Mouse (Mus musculus) embryonic facial prominence, embryonic 10.5 days (tissue): ENCODE measurements at regions not wholly inside any gene's neighbourhood (a gene's known extent, or its start where the extent isn't known, plus 50 kb on each side); places are given as distances from the start of the nearest gene placed in this dataset.
"Not testable (repeated sequence)": the region's sequence is repeated elsewhere in the genome, so short reads cannot be mapped to it uniquely, and the experiment has no call there.

Source experiments
- DNase-seq: peaks from one replicate; pipeline ENCODE4 v3.0.0-alpha.2; 2017; ENCODE audit warnings: low spot score
- H3K27ac ChIP-seq: fragments of 300-500 bp; sonication (generic); replicated peaks from 2 replicates; pipeline ENCODE4 v1.5.1; 2016; ENCODE audit warnings: mild to moderate bottlenecking
- H3K27me3 ChIP-seq: fragments of 300-500 bp; sonication (generic); replicated peaks from 2 replicates; pipeline ENCODE4 v1.6.1; 2016; ENCODE audit warnings: low read depth, mild to moderate bottlenecking; ENCODE audit not compliant: poor library complexity, severe bottlenecking
- H3K36me3 ChIP-seq: fragments of 300-500 bp; sonication (generic); replicated peaks from 2 replicates; pipeline ENCODE4 v1.6.1; 2016; ENCODE audit warnings: mild to moderate bottlenecking, moderate library complexity
- H3K4me1 ChIP-seq: fragments of 300-500 bp; sonication (generic); 2 replicates; pipeline ENCODE4 v1.6.1; 2016
- H3K4me3 ChIP-seq: fragments of 300-500 bp; sonication (generic); 2 replicates; pipeline ENCODE4 v1.5.1; 2016; ENCODE audit warnings: mild to moderate bottlenecking, moderate library complexity
- H3K9me3 ChIP-seq: fragments of 300-500 bp; sonication (generic); 2 replicates; pipeline ENCODE4 v1.6.1; 2016; ENCODE audit warnings: mild to moderate bottlenecking
- WGBS: fragments of 180-500 bp; shearing (Covaris S2); methylation state at CpG from one replicate; pipeline ENCODE4 v1.1.7; 2016; 5-methylcytosine and 5-hydroxymethylcytosine counted together

DNA sequence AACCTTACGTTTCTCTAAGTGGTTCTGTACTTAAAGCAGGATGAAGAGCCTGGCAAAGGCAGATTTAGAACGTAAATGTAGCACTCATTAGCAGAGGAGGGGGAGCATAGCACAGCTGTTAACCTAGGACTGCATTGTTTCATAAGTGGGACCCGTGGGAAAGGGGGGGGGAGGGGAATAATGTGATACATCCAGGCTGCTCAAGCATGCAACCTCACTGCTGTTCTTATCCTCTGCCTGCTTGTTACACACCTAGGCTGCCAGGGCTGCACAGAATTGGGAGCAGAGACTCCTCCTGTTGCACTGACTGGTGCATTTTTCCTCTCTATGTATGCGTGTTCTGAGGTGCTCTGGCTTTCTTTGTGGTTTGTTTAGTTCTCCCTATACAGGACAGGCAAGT is 180.1 kb upstream of the Tac1 start:
- no peaks in the 10 kb centered on the region for H3K9me3 ChIP-seq
- no peaks in the 10 kb centered on the region for H3K27me3 ChIP-seq
- H3K4me1 ChIP-seq: peaks cover 5% of the 10 kb centered on the region; the same call in 1 of the 2 replicates
- WGBS: 50% methylated on average over 4 of the region's 4 CpGs
- no peaks in the 10 kb centered on the region for H3K36me3 ChIP-seq
- H3K4me3 ChIP-seq: no peak overlapping the region
- peak; percentile 27 for DNase-seq
- no peak overlapping the region for H3K27ac ChIP-seq

DNA sequence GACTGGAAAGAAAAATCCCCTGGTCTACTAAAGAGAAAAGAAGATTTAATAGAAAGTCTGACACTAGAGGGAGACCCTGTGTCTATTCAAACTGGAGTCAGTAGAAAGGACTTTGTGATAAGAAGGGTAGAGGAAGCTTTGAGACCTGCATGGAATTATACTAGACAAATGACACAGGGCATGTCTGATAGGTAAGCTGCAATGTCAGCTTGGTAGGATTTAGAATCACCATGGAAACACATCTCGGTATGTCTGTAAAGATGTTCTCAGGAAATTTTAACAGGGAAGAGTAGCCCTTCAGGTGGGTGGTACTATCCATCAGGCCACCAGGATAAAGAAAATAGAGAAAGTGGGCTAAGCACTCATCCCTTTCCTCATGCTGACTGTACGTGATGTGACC is 178.8 kb upstream of the Tac1 start:
- H3K36me3 ChIP-seq: no peaks in the 10 kb centered on the region
- H3K4me3 ChIP-seq: no peak overlapping the region
- no peaks in the 10 kb centered on the region for H3K27me3 ChIP-seq
- DNase-seq: no peak
- H3K27ac ChIP-seq: no peak overlapping the region
- 79% methylated on average over 2 of the region's 2 CpGs for WGBS
- H3K4me1 ChIP-seq: peaks cover 5% of the 10 kb centered on the region; the same call in 1 of the 2 replicates
- no peaks in the 10 kb centered on the region for H3K9me3 ChIP-seq

DNA sequence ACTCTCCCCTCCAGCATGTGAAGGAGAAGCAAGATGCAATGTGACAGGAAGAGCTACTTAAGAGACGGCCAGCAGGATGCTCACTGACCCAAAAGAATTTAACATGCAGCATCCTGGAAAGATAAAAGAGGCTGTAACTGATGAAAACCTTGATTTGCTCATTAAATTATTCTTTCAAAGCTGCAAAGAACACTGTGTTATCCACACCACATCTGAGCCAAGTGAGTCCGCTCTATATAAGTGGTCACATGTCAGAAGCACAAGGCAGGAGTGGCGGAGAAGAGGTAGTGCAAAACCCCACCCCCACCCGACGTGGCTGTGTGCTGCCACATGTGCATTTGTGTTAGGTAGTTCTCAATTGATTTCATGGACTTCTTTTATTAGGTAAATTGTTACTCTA is 176.0 kb upstream of the Tac1 start:
- DNase-seq: peak; percentile 12
- Histone ChIP-seq H3K27me3 (no peaks in the 10 kb centered on the region), H3K27ac (no peak overlapping the region), H3K4me3 (no peak overlapping the region), H3K4me1 (peaks cover 5% of the 10 kb centered on the region; the same call in 1 of the 2 replicates), H3K36me3 (no peaks in the 10 kb centered on the region), H3K9me3 (no peaks in the 10 kb centered on the region)
- 61% methylated on average over 5 of the region's 5 CpGs for WGBS

DNA sequence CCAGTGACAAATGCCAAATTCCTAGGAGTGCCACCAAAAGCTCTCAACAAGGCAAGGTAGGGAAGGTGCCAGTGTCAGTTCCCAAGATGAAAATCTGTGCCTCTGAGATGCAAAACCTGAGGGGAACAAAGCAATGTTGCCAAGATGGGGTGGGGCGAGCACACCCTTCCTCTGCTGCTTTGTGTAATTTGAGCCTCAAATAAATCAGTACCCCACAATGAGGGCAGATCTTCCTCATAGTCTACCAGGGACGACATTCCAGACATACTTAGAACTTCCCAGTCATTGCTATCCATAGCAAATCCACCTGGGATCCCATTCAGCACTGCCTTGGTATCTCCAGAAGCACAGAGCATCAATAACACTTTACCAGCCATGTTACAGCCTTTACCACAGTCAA is 129.9 kb upstream of the Tac1 start:
- DNase-seq: no peak
- 48% methylated on average over 2 of the region's 2 CpGs for WGBS
- Histone ChIP-seq H3K4me1 (no peaks in the 10 kb centered on the region), H3K4me3 (no peak overlapping the region), H3K9me3 (no peaks in the 10 kb centered on the region), H3K27ac (no peak overlapping the region), H3K27me3 (no peaks in the 10 kb centered on the region), H3K36me3 (no peaks in the 10 kb centered on the region)

DNA sequence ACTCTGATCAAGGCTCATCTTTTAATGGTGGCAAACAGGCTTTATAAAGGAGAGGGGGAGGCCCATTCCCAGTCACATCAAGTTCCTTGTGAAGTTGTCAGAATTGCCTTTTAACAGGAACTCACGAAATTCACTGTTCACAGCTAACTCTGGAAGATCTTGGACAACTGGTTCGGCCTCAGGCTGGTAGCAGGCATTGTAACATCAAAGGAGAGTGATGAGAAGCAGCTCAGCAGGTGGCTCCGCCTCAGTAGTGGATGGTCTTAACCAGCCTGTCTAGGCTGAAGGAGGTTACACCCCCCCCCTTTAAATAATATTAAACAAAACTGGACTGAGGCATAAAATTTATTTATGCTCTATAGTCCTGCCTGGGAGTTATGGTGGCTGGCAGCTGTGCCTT is 113.0 kb upstream of the Tac1 start:
- Histone ChIP-seq H3K36me3 (no peaks in the 10 kb centered on the region), H3K9me3 (no peaks in the 10 kb centered on the region), H3K4me1 (no peaks in the 10 kb centered on the region), H3K4me3 (no peak overlapping the region), H3K27ac (no peak overlapping the region), H3K27me3 (no peaks in the 10 kb centered on the region)
- DNase-seq: no peak
- 49% methylated on average over 3 of the region's 3 CpGs for WGBS

DNA sequence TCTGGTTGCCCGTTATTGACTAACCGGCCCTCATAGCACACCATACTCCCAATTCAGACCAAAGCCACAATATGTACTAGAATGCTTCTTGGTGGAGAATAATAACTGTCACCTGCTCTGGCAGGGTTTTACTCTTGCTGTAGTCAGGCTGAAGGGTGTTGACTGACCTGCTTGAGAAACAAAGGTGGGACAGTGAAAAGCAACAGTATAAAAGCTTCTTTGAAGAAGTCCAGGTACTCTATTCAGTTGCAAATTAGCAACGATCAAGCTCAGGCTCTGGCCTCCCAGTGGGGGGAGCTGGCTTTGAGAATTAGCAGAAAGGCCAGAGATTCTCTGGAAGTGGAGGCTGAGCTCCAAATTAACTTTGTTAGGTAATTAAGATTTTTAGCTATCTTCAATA is 112.4 kb upstream of the Tac1 start:
- not testable (repeated sequence) for H3K27me3 ChIP-seq, H3K4me3 ChIP-seq, H3K9me3 ChIP-seq, H3K4me1 ChIP-seq, H3K36me3 ChIP-seq, H3K27ac ChIP-seq, DNase-seq
- WGBS: 67% methylated on average over 3 of the region's 3 CpGs

DNA sequence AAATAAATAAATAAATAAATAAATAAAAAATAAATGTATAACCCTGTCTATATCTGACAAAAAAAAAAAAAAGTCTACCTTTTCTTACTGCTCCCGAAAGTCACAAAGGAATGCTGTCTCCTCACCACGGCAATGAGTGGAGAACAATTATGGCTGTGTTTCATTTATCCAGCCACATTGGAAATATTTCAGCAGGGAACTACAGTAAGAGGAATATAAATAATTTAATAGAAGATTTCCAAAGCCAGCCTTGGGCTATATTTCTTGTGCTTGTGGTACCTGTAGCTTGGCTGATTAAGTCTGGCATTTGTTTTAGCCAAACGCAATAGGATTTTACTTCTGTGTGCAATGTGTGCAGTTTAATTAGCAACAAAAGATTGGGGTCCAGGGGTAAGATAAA is 98.8 kb upstream of the Tac1 start:
- Histone ChIP-seq H3K4me3 (no peak overlapping the region), H3K27me3 (no peaks in the 10 kb centered on the region), H3K27ac (no peak overlapping the region), H3K9me3 (no peaks in the 10 kb centered on the region), H3K4me1 (no peaks in the 10 kb centered on the region), H3K36me3 (no peaks in the 10 kb centered on the region)
- whole genome bisulfite sequencing: 81% methylated on average over 3 of the region's 3 CpGs
- no peak for DNase-seq

DNA sequence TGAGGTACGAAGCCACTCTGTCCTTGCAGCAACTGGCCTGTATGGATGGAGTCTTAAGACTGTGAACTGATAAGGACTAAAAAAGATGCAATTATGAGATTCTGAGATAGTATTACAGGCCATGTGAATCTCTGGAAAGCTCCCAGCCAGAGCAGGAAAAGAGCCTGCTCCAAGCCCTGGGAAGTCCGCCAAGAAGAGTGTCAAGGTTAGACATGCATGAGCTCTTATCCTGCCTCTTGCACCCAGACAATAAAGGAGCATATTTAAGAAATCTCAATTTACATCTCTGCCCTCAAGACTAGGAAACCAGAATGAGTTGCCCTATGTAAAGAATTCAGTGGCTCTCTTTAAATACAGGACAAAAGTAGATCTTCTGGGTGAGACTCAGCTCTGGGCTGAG is 90.8 kb upstream of the Tac1 start:
- H3K36me3 ChIP-seq: no peaks in the 10 kb centered on the region
- H3K4me1 ChIP-seq: no peaks in the 10 kb centered on the region
- no peaks in the 10 kb centered on the region for H3K27me3 ChIP-seq
- no peak overlapping the region for H3K4me3 ChIP-seq
- no peak for DNase-seq
- WGBS: 92% methylated on average over 2 of the region's 2 CpGs
- no peak overlapping the region for H3K27ac ChIP-seq
- H3K9me3 ChIP-seq: no peaks in the 10 kb centered on the region

DNA sequence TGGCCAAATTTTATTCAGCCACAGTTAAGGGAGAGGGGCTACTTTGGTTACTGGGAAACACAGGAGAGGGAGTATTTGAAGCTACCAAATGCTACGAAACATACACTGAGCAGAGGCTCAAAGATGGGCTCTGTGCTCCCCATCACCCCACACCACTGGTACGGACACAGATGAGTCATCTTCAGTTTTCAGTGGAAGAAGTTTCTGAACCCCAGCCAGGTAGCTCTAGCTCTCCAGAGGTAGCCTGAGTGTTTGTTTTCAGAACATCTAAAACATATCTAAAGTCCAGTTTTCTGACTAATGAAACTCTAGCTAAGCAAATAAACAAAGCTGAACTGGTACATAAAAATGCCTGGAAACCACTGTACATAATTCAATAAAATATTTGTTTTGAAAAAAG is 90.3 kb upstream of the Tac1 start:
- H3K4me3 ChIP-seq: no peak overlapping the region
- no peak for DNase-seq
- no peaks in the 10 kb centered on the region for H3K36me3 ChIP-seq
- no peak overlapping the region for H3K27ac ChIP-seq
- H3K9me3 ChIP-seq: no peaks in the 10 kb centered on the region
- no peaks in the 10 kb centered on the region for H3K4me1 ChIP-seq
- H3K27me3 ChIP-seq: no peaks in the 10 kb centered on the region
- WGBS: 81% methylated on average over 2 of the region's 2 CpGs

DNA sequence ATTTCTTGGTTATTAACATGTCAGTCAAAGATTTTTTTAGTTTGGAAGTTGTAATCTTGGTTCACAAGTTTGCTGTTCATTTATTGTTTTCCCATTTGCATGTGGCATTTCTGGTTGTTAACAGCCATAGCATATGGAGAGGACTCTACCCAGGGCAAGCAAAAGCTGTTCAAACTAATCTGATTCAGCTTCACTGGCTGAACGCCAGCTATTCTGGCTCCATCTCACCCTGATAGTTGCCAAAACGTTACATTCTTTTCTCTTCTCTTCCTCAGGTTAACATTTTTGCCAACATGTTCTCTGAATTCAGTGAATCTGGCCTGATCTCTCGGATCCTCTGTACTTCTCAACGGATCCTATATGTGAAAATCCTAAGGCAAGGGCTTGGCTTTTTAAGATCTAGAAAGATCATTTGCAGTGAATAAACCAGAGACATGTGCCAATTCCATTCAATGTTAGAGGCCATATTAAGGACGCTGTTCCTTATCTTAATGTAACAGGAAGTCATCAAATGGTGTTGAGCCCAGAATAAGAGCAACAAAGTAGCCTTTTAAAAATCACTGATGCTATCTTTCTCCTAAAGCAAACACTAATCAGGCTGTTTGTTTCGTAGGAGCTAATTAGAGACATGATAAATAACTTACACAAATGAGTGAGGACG is 82.2 kb upstream of the Tac1 start:
- Histone ChIP-seq H3K27ac (no peak overlapping the region), H3K4me3 (no peak overlapping the region), H3K4me1 (no peaks in the 10 kb centered on the region), H3K27me3 (no peaks in the 10 kb centered on the region), H3K36me3 (no peaks in the 10 kb centered on the region), H3K9me3 (no peaks in the 10 kb centered on the region)
- WGBS: 66% methylated on average over 7 of the region's 7 CpGs
- no peak for DNase-seq

DNA sequence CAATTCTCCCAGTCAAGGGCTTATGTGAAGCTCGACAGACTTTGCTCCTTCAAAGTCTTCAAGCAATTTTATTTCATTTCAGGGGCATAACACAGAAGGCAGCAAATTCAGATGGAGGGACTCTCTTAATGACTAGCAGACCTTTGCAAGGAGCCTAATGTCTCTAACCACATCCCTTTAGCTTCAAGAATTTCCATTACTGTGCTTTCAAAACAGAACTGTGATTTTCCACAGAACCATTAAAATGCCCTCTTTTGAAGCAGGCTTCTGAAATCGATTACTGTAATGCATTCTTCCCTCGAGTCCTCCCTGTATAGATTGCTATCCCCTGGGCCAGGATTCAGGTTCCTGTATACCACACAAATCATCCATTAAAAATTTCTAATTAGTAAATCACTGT is 80.9 kb upstream of the Tac1 start:
- Histone ChIP-seq H3K36me3 (no peaks in the 10 kb centered on the region), H3K27me3 (no peaks in the 10 kb centered on the region), H3K4me1 (no peaks in the 10 kb centered on the region), H3K4me3 (no peak overlapping the region), H3K27ac (no peak overlapping the region), H3K9me3 (no peaks in the 10 kb centered on the region)
- DNase-seq: no peak
- 59% methylated on average over 3 of the region's 3 CpGs for WGBS

DNA sequence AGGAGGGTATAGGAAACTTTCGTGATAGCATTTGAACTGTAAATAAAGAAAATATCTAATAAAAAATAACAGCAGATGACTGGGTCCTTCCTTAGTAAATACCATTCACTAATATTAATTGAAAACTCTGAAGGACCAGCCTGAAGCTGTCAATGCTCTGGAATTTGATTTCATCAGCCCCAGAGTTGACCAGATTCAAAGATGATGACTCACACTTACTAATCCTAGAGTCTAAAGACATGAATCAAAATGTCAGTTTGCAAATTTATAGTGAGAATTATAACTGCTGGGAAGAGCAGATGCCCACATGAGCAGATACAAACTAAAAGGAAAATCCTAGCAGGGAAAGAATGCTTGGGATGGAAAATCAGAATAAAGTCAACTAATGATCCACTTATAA is 77.8 kb upstream of the Tac1 start:
- no peak for DNase-seq
- Histone ChIP-seq H3K4me3 (no peak overlapping the region), H3K4me1 (no peaks in the 10 kb centered on the region), H3K27ac (no peak overlapping the region), H3K9me3 (no peaks in the 10 kb centered on the region), H3K36me3 (no peaks in the 10 kb centered on the region), H3K27me3 (no peaks in the 10 kb centered on the region)
- WGBS: 89% methylated on average over 1 of the region's 1 CpGs

DNA sequence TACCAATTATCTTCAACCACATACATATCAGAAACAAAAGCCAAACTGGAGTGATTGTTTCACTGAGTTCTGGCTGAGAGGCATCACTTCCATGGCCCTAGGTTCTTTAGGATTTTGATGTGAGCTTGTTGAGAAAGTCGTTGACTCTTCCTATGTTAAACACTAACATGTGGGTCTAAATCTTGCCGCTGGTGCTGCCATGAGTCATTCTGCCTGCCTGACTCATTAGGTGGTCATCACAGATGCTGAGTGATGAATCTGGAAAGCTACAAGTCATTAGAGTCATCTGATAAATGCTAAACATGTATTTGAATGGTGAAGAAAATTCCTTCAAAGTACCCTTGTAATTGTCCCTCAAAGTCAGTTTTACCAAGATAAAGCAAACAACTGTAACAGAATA is 60.4 kb upstream of the Tac1 start:
- WGBS: 75% methylated on average over 2 of the region's 2 CpGs

DNA sequence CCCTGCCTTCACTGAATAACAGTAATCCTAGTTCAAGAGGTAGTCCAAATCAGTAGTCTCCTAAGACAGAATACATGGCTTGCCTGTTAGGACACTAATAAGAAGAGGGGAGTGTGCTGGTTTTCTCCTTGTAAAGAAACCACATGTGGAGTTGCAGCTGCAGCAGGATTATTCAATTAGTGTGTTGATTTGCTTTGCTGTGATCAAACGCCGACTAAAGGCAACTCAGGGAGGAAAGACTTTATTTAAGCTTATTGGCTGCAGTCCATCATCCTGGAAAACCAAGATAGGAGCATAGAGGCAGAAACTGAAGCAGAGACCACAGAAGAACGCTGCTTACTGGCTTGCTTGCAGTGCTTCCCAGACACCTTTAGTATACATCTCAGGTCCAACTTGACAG is 57.9 kb upstream of the Tac1 start:
- H3K27ac ChIP-seq: no peak overlapping the region
- 51% methylated on average over 3 of the region's 3 CpGs for WGBS

More for the DNA sequence above, 60.4 kb upstream of the Tac1 start:
- H3K36me3 ChIP-seq: no peaks in the 10 kb centered on the region
- no peaks in the 10 kb centered on the region for H3K27me3 ChIP-seq
- no peaks in the 10 kb centered on the region; the same call in 1 of the 2 replicates for H3K4me1 ChIP-seq
- DNase-seq: no peak
- H3K4me3 ChIP-seq: no peak overlapping the region
- no peaks in the 10 kb centered on the region for H3K9me3 ChIP-seq
- no peak overlapping the region for H3K27ac ChIP-seq

More for the DNA sequence above, 57.9 kb upstream of the Tac1 start:
- Histone ChIP-seq H3K36me3 (no peaks in the 10 kb centered on the region), H3K4me3 (no peak overlapping the region), H3K4me1 (no peaks in the 10 kb centered on the region; the same call in 1 of the 2 replicates), H3K27me3 (no peaks in the 10 kb centered on the region), H3K9me3 (no peaks in the 10 kb centered on the region)
- DNase-seq: no peak
